Mouse (Mus musculus) MN1 (cell line): ENCODE results near the gene Hal.

ENCODE experiments used
- DNase-seq: peaks from one replicate; pipeline ENCODE4 v3.0.0-alpha.2; 2016; ENCODE audit warnings: low spot score

Hal gene

DNA sequence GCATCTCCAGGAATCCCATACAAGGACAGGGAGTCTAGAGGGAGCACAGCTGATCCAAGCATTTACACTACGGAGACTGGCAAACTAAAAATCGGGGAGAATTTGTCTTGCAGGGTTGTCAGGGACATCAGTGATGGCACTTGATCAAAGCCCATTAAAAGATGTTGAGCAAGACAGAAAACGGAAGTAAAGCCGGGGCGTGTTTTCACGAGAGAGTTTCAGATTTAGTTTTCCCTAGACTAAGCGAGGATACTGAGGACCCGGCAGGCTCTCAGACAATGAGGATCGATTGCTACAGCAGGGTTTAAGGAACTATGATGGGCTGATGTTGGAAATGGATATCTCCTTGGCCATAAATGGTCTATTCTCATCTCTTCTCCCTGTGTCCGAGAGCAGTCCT lies 78.5 kb downstream of the Hal start:
- no peak for DNase-seq

DNA sequence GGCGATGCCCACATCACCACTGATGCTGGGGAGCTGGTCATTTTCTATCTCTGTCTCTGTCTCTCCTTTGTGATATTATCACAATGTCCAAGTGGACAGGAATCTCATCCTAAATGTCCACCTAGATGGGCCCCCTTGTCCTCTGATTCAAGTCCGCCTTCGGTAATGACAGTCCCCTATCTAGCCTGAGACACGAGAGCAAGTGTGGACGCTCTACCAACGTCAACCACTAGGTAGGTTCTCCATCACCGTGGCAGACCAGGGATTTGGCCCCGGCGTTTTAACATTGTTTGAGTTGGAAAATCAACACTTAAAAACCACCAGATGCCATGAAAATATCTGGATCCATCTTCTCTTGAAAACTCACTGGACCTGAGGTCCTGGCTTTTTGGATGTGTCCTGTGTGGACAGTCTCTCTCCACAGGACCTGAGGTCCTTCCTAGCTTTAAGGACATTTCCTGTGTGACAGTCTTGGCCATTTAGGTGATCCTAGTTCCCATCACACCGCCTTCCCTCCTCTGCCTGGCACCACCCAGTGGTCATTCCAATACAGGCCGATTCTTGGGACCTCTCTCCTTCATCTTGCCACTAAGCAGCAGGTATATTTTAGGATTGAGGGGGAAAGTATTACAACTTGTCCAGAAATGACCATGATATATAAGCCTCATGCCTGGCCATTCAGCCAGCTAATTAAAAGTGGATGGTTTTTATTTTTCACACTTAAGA lies 79.4 kb downstream of the Hal start:
- no peak for DNase-seq

DNA sequence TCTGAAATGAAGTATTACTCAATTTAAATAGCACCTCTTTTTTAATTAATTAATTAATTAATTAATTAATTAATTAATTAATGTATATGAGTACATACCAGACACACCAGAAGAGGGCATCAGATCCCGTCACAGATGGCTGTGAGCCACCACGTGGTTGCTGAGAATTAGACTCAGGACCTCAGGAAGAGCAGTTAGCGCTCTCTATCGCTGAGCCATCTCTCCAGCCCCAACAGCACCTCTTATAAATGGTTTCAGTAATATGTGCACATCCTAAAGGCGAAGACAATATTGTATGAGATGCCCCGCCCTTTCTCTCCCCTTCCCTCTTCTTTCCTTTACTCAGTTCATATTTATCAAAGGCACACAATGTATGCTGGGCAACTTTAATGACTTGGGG lies 80.1 kb downstream of the Hal start:
- no peak for DNase-seq
